Mouse (Mus musculus) liver, adult 2 months (tissue): ENCODE measurements around the gene 4930415O20Rik.

Experiments
- CTCF ChIP-seq: fragments of 200-500 bp; IDR thresholded peaks from 2 replicates; pipeline ENCODE4 v1.5.1; 2011; ENCODE audit warnings: low read depth, low read length, control low read depth
- POLR2A ChIP-seq: fragments of 200-500 bp; IDR thresholded peaks from 2 replicates; pipeline ENCODE4 v1.6.1; 2011; ENCODE audit warnings: low read length, control low read depth; ENCODE audit not compliant: insufficient read depth; ENCODE audit errors: extremely low read depth

GRCm38 (mm10) chr15:98591396-98591795, 20.6 kb downstream of the 4930415O20Rik start:
- TF ChIP-seq CTCF (no peak), POLR2A (no peak)
